Mouse (Mus musculus) layer of hippocampus, adult 18-20 months (tissue): ENCODE data around the gene Vmn1r10. TPM values are rescaled to one million over a fixed set of nuclear protein-coding genes. Genes with fewer than 3 reads are reported as not detected.

Source experiments
- DNase-seq, 2 experiments: peaks; one replicate each; pipeline ENCODE4 v3.0.0; 2022; ENCODE audit warnings: low spot score in 2 of 2
- long read RNA-seq: library from polyadenylated mRNA; stranded (forward); transcript quantifications from one replicate; pipeline ENCODE4 v2.0.0, GENCODE M21; 2021
- total RNA-seq, 2 experiments: library from RNA; stranded (reverse); gene quantifications; 2 replicates each; pipeline ENCODE4 v1.2.3; 2021

Vmn1r10 gene
- not detected for total RNA-seq
- long read RNA-seq: 0 reads

- no peak for DNase-seq
Measured at GRCm38 (mm10) chr6:57109154-57109553, at the start of gene Vmn1r10. Gene Vmn1r10, plus strand, starts transcription at chr6:57109454.

- no peak for DNase-seq
Measured at GRCm38 (mm10) chr6:57063730-57064129, 45.5 kb upstream of the Vmn1r10 start.

- DNase-seq: no peak
Measured at GRCm38 (mm10) chr6:57066487-57066886, 42.8 kb upstream of the Vmn1r10 start, which contains the start of gene Vmn1r9. Gene Vmn1r9, plus strand, starts transcription at chr6:57066787.

- DNase-seq: no peak
Measured at GRCm38 (mm10) chr6:57106358-57106757, 2.9 kb upstream of the Vmn1r10 start.

GRCm38 (mm10) chr6:57133155-57133554 lies 23.9 kb downstream of the Vmn1r10 start, which contains the start of gene Vmn1r11:
Gene Vmn1r11, plus strand, starts transcription at chr6:57133455.
- no peak for DNase-seq

GRCm38 (mm10) chr6:57156619-57157018 lies 47.4 kb downstream of the Vmn1r10 start, which contains the start of gene Vmn1r12:
Gene Vmn1r12, plus strand, starts transcription at chr6:57156919.
- no peak for DNase-seq

Other genes with a start within 250 kb of the Vmn1r10 start
- gene Nt5c3, start 185.5 kb upstream of the Vmn1r10 start, total RNA-seq: 10 to 100 TPM; 38.2 to 38.6 TPM
- gene Vmn1r4, start 185.4 kb upstream of the Vmn1r10 start, total RNA-seq: under 1 TPM; 0.20 to 0.43 TPM
- gene Vmn1r5, start 139.2 kb upstream of the Vmn1r10 start, total RNA-seq: not detected
- gene Vmn1r6, start 112.2 kb upstream of the Vmn1r10 start, total RNA-seq: not detected
- not detected for gene Vmn1r7, start 84.1 kb upstream of the Vmn1r10 start, total RNA-seq
- gene Vmn1r8, start 77.2 kb upstream of the Vmn1r10 start, total RNA-seq: not detected
- gene Vmn1r9, start 42.7 kb upstream of the Vmn1r10 start, total RNA-seq: not detected
- gene Vmn1r11, start 24.0 kb downstream of the Vmn1r10 start, total RNA-seq: not detected
- gene Vmn1r12, start 47.5 kb downstream of the Vmn1r10 start, total RNA-seq: not detected
- not detected for gene Vmn1r13, start 93.8 kb downstream of the Vmn1r10 start, total RNA-seq
- not detected for gene Vmn1r14, start 122.2 kb downstream of the Vmn1r10 start, total RNA-seq
- not detected for gene Vmn1r15, start 148.5 kb downstream of the Vmn1r10 start, total RNA-seq
- not detected for gene Vmn1r16, start 220.0 kb downstream of the Vmn1r10 start, total RNA-seq